Mouse (Mus musculus): ENCODE measurements around the gene Ccr10.

- TF ChIP-seq CTCF (IDR thresholded peaks at IDR 0.05): no peak
- no peak for TF ChIP-seq EP300 (IDR thresholded peaks at IDR 0.05; ENCODE audit: insufficient read depth, low read depth, low read length)
- no peak for TF ChIP-seq POLR2A (IDR thresholded peaks at IDR 0.05; ENCODE audit: insufficient read depth, low read depth, low read length)
Measured at GRCm38 (mm10) chr11:101218436-101219055, 43.3 kb upstream of the Ccr10 start.

All from heart, adult 2 months (tissue).